Mouse (Mus musculus) liver, embryonic 14.5 days (tissue): ENCODE results near the gene Ahr.

Experiments used
- CTCF ChIP-seq: IDR thresholded peaks from 2 replicates; pipeline ENCODE4 v1.5.1; 2016; ENCODE audit warnings: antibody characterized with exemption, low read depth, control low read depth
- EP300 ChIP-seq: IDR thresholded peaks from 2 replicates; pipeline ENCODE4 v1.6.1; 2016; ENCODE audit warnings: antibody characterized with exemption, low read depth

GRCm38 (mm10) chr12:35478906-35479305, 55.9 kb downstream of the Ahr start:
- TF ChIP-seq CTCF: no peak
- TF ChIP-seq EP300: no peak
